Mouse (Mus musculus): Measurements from ENCODE around the gene Diaph2.

DNA sequence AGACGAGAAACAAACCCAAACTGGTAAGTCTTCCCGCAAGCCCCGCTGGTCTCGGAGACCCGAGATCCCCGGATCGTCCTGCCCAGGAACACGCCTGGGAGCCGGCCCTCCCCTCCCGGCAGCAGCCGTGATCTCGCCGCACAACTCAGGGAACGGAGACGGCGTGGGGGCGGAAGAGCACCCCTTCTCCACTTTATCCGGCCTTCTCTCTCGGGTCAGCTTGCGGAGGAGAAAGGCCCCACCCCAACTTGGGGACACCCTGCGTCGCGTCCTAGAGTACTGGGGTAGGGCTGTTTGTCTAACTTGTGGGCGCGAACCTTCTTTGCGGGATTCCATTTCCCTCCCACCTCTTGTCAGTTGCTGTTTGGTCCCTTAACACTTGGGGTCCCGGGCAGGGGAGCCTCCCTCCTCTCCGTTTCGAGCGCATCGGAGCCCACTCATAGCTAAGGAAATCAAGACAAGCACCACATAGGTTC is 590 bp downstream of the Diaph2 start:
- no peak for TF ChIP-seq POLR2A (IDR thresholded peaks at IDR 0.05; ENCODE audit: borderline replicate concordance, insufficient read depth, low read length)
- no peak for TF ChIP-seq CTCF (IDR thresholded peaks at IDR 0.05; ENCODE audit: borderline replicate concordance, insufficient read depth, low read depth, low read length)
